ENCODE assay signal across 9 mouse cellular contexts in genomic region chr15:101772080-101772710, GRCm38 (mm10). TPM values are rescaled to one million over a fixed set of nuclear protein-coding genes. Genes with fewer than 3 reads are reported as not detected.
DNase-seq lines count a peak whose midpoint lies in the region; ATAC-seq lines count a peak whose summit lies in the region.
"Had no signal": no experiment of that assay in that cellular context is flagged by ENCODE, and none has a peak within 500 bp of the region (broad histone marks: within the 10 kb centered on the region; RNA-seq: fewer than 3 reads in every experiment).

No protein-coding gene starts in this region.

- H3K4me3 ChIP-seq in embryonic facial prominence, embryonic 14.5 days (ENCODE audit: low read depth, low read length): no peak overlapping the region
- no peak overlapping the region for H3K4me3 ChIP-seq in stomach, embryonic 14.5 days (ENCODE audit: low read depth, low read length)

- no peak overlapping the region for H3K4me2 ChIP-seq in embryonic facial prominence, embryonic 14.5 days (ENCODE audit: low read depth, low read length)
- no peak overlapping the region for H3K4me2 ChIP-seq in stomach, embryonic 14.5 days (replicated peaks; ENCODE audit: low read depth, low read length)

- H3K9ac ChIP-seq in embryonic facial prominence, embryonic 14.5 days (ENCODE audit: low read depth, low read length): no peak overlapping the region
- H3K9ac ChIP-seq in stomach, embryonic 14.5 days (replicated peaks; ENCODE audit: low read depth, low read length): no peak overlapping the region

- no peaks in the 10 kb centered on the region for H3K27me3 ChIP-seq in embryonic facial prominence, embryonic 14.5 days (replicated peaks; ENCODE audit: control insufficient read depth, insufficient read depth, low read length)
- H3K27me3 ChIP-seq in stomach, embryonic 14.5 days (ENCODE audit: control insufficient read depth, insufficient read depth, low read length): no peaks in the 10 kb centered on the region

- no peaks in the 10 kb centered on the region for H3K36me3 ChIP-seq in embryonic facial prominence, embryonic 14.5 days (ENCODE audit: control insufficient read depth, insufficient read depth, low read length)
- H3K36me3 ChIP-seq in stomach, embryonic 14.5 days (ENCODE audit: control insufficient read depth, insufficient read depth, low read length): no peaks in the 10 kb centered on the region

- DNase-seq in frontal cortex, postnatal 10 days (ENCODE audit: low spot score in 2 of 2): peak; percentile 17 to 28
- peak; percentile 6 for DNase-seq in ovary, postnatal 10 days (ENCODE audit: low spot score)
- no peak for DNase-seq in ovary, adult 18-20 months (ENCODE audit: low spot score)
- peak; percentile 51 for DNase-seq in embryonic facial prominence, embryonic 14.5 days (ENCODE audit: low spot score)
- peak; percentile 28 to 40 for DNase-seq in layer of hippocampus, postnatal 10 days (ENCODE audit: low spot score in 2 of 2)
- DNase-seq in thymus, postnatal 0 days (ENCODE audit: low spot score): no peak

- no peak for ATAC-seq in frontal cortex, adult (ENCODE audit: low TSS enrichment)
- peak; percentile 47; the same call in 1 of the 2 replicates for ATAC-seq in embryonic facial prominence, embryonic 14.5 days (ENCODE audit: low read depth)
- ATAC-seq in stomach, embryonic 14.5 days (ENCODE audit: insufficient number of reproducible peaks, insufficient read depth, low FRiP score, low read depth): no peak

- H3K4me1 ChIP-seq in embryonic facial prominence, embryonic 14.5 days (ENCODE audit: control insufficient read depth, insufficient read depth, low read length): no peaks in the 10 kb centered on the region
- no peaks in the 10 kb centered on the region for H3K4me1 ChIP-seq in stomach, embryonic 14.5 days (ENCODE audit: control insufficient read depth, insufficient read depth, low read length)

- no peaks in the 10 kb centered on the region for H3K9me3 ChIP-seq in embryonic facial prominence, embryonic 14.5 days (ENCODE audit: control insufficient read depth, low read length)
- no peaks in the 10 kb centered on the region for H3K9me3 ChIP-seq in stomach, embryonic 14.5 days (ENCODE audit: control insufficient read depth, low read depth, low read length)

- peak overlapping the region; percentile 29; the same call in 1 of the 2 replicates for H3K27ac ChIP-seq in embryonic facial prominence, embryonic 14.5 days (replicated peaks; ENCODE audit: low read depth, low read length)
- H3K27ac ChIP-seq in stomach, embryonic 14.5 days (ENCODE audit: low read length): peak overlapping the region; percentile 16; the same call in 1 of the 2 replicates

- 57% methylated on average over 5 of the region's 5 CpGs for WGBS in embryonic facial prominence, embryonic 14.5 days
- 66% methylated on average over 5 of the region's 5 CpGs for WGBS in stomach, embryonic 14.5 days

RNA-seq across cellular contexts. Expression of gene Krt72, which starts 14.1 kb away (rescaled TPM):
- polyA plus RNA-seq in embryonic facial prominence, embryonic 14.5 days (2014; fragmentation: Nextera tagmentation; extraction: Ambion mirVana): 0.51 and 0.81 TPM in 2 replicates
- not detected for total RNA-seq in layer of hippocampus, postnatal 10 days (2021)
- polyA plus RNA-seq in stomach, embryonic 14.5 days (2014; fragmentation: Nextera tagmentation; extraction: Ambion mirVana): not detected in 2 replicates
- polyA plus RNA-seq in thymus, postnatal 0 days (2015; fragmentation: Nextera tagmentation; extraction: Ambion mirVana): 0.50 and 0.61 TPM in 2 replicates
- total RNA-seq: layer of hippocampus, postnatal 25 days had no signal

RNA-seq across cellular contexts. Expression of gene Krt71, which starts 29.3 kb away (rescaled TPM):
- polyA plus RNA-seq in embryonic facial prominence, embryonic 14.5 days (2014; fragmentation: Nextera tagmentation; extraction: Ambion mirVana): 9.3 and 14.3 TPM in 2 replicates
- total RNA-seq in layer of hippocampus, postnatal 10 days (2021): not detected
- not detected in 2 replicates for polyA plus RNA-seq in stomach, embryonic 14.5 days (2014; fragmentation: Nextera tagmentation; extraction: Ambion mirVana)
- polyA plus RNA-seq in thymus, postnatal 0 days (2015; fragmentation: Nextera tagmentation; extraction: Ambion mirVana): 1.5 and 1.7 TPM in 2 replicates
- total RNA-seq: layer of hippocampus, postnatal 25 days had no signal

RNA-seq across cellular contexts. Expression of gene Krt73, which starts 30.0 kb away (rescaled TPM):
- polyA plus RNA-seq in embryonic facial prominence, embryonic 14.5 days (2014; fragmentation: Nextera tagmentation; extraction: Ambion mirVana): 3.3 and 3.4 TPM in 2 replicates
- total RNA-seq in layer of hippocampus, postnatal 10 days (2021): 1 to 10 TPM; 2.7 to 4.4 TPM
- not detected in 2 replicates for polyA plus RNA-seq in stomach, embryonic 14.5 days (2014; fragmentation: Nextera tagmentation; extraction: Ambion mirVana)
- 0.42 and 0.60 TPM in 2 replicates for polyA plus RNA-seq in thymus, postnatal 0 days (2015; fragmentation: Nextera tagmentation; extraction: Ambion mirVana)

RNA-seq across cellular contexts. Expression of gene Krt2, which starts 45.8 kb away (rescaled TPM):
- 0.10 TPM in 1 of 2 replicates, not detected in the other for polyA plus RNA-seq in embryonic facial prominence, embryonic 14.5 days (2014; fragmentation: Nextera tagmentation; extraction: Ambion mirVana)
- total RNA-seq in layer of hippocampus, postnatal 10 days (2021): 1 to 10 TPM; 2.0 to 2.1 TPM
- not detected in 2 replicates for polyA plus RNA-seq in stomach, embryonic 14.5 days (2014; fragmentation: Nextera tagmentation; extraction: Ambion mirVana)
- 0.12 and 0.21 TPM in 2 replicates for polyA plus RNA-seq in thymus, postnatal 0 days (2015; fragmentation: Nextera tagmentation; extraction: Ambion mirVana)

RNA-seq across cellular contexts. Expression of gene Krt5, which starts 59.5 kb away (rescaled TPM):
- polyA plus RNA-seq in embryonic facial prominence, embryonic 14.5 days (2014; fragmentation: Nextera tagmentation; extraction: Ambion mirVana): 142 and 153 TPM in 2 replicates
- not detected for total RNA-seq in layer of hippocampus, postnatal 10 days (2021)
- polyA plus RNA-seq in stomach, embryonic 14.5 days (2014; fragmentation: Nextera tagmentation; extraction: Ambion mirVana): 50.0 and 65.6 TPM in 2 replicates
- polyA plus RNA-seq in thymus, postnatal 0 days (2015; fragmentation: Nextera tagmentation; extraction: Ambion mirVana): 110 and 117 TPM in 2 replicates

Comparison
In these comparisons a context has a peak if more than half of its experiments do, and no peak if none do; other contexts are left out.
1. DNase-seq: peak in frontal cortex, postnatal 10 days (2 of 2), ovary, postnatal 10 days (single experiment), embryonic facial prominence, embryonic 14.5 days (single experiment) and layer of hippocampus, postnatal 10 days (2 of 2); none in ovary, adult 18-20 months (single experiment) and thymus, postnatal 0 days (single experiment).